Mouse (Mus musculus) central nervous system, embryonic 14 days (tissue): ENCODE results near the gene Zfp711. TPM values are rescaled to one million over a fixed set of nuclear protein-coding genes. Genes with fewer than 3 reads are reported as not detected.

ENCODE experiments used
- polyA plus RNA-seq: library from polyadenylated mRNA; depleted of rRNA; stranded (reverse); fragments of >200 nt; gene quantifications from 2 replicates; pipeline ENCODE4 v1.2.3, GENCODE M21; 2012; rRNA removed

Zfp711 gene
- 24.7 and 28.9 TPM in 2 replicates for polyA plus RNA-seq

DNA sequence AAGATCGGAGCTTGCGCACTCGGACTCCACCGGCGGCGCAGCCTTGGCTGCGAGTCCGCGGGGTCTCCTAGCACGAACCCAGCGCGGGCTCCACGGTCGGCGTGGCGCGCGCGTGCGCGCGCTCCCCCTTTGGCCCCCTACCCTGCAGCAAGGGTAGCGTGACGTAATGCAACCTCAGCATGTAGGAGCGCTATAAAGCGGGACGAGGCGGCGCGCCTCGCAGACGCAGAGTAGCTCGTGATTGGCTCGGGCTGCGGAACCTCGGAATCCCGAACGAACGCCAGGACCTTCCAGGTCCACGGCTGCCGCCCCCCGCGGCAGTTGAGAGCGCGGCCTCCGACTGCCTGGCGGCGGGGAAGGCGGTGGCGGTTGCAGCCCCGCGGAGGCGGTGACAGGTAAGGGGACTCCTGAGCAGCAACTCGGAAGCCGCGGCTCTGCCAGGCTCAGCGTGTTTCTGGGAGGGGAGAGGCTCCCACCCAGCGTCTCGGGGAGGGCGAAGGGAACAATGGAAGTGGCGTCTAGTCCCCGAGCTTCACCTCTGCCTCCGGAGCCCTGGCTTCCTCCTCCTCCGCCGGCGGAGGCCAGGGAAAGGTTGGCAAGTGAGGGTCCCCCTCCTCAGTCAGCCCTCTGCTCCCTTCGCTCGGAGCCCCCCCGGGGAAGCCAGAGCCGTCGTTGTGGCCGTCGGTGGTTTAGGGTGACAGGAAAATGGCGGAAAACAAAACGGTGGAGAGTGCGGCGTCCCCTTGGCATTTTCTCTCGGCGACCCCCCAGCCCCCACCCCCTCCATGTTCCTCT, at the start of gene Zfp711:
Gene Zfp711 (plus strand): TSS at position 16 of the 795 bp plus-strand sequence.

Other genes with a start within 250 kb of the Zfp711 start
- gene Satl1, start 193.7 kb upstream of the Zfp711 start, polyA plus RNA-seq, result not detected in 2 replicates
- not detected in 2 replicates for gene 2010106E10Rik, start 105.3 kb upstream of the Zfp711 start, polyA plus RNA-seq
- gene Pof1b, start 98.1 kb downstream of the Zfp711 start, polyA plus RNA-seq, result 0.25 TPM in 1 of 2 replicates, not detected in the other